Mouse (Mus musculus) forebrain, embryonic 13.5 days (tissue): Measurements from ENCODE around the gene Rnf25. TPM values are rescaled to one million over a fixed set of nuclear protein-coding genes. Genes with fewer than 3 reads are reported as not detected.

Experiments
- ATAC-seq: fragments of 200-750 bp; cut with Nextera tagmentation; 2 replicates; pipeline ENCODE4 v1.8.0; 2017
- H3K27ac ChIP-seq: fragments of 300-500 bp; sonication (generic); 2 replicates; pipeline ENCODE4 v1.5.1; 2015; ENCODE audit warnings: inconsistent platforms, mild to moderate bottlenecking, moderate library complexity
- H3K27me3 ChIP-seq: fragments of 300-500 bp; sonication (generic); 2 replicates; pipeline ENCODE4 v1.6.1; 2015; ENCODE audit warnings: mild to moderate bottlenecking, inconsistent platforms
- H3K36me3 ChIP-seq: fragments of 300-500 bp; sonication (generic); 2 replicates; pipeline ENCODE4 v1.6.1; 2015; ENCODE audit warnings: mild to moderate bottlenecking, inconsistent platforms; ENCODE audit not compliant: poor library complexity, severe bottlenecking
- H3K4me1 ChIP-seq: fragments of 300-500 bp; sonication (generic); 2 replicates; pipeline ENCODE4 v1.6.1; 2015; ENCODE audit warnings: inconsistent platforms
- H3K4me2 ChIP-seq: fragments of 300-500 bp; sonication (generic); 2 replicates; pipeline ENCODE4 v1.6.1; 2015; ENCODE audit warnings: inconsistent platforms, mild to moderate bottlenecking, moderate library complexity
- H3K4me3 ChIP-seq: fragments of 300-500 bp; sonication (generic); 2 replicates; pipeline ENCODE4 v1.5.1; 2015; ENCODE audit warnings: mild to moderate bottlenecking, inconsistent platforms
- H3K9ac ChIP-seq: fragments of 300-500 bp; sonication (generic); 2 replicates; pipeline ENCODE4 v1.6.1; 2015; ENCODE audit warnings: mild to moderate bottlenecking, inconsistent platforms
- H3K9me3 ChIP-seq: fragments of 300-500 bp; sonication (generic); replicated peaks from 2 replicates; pipeline ENCODE4 v1.6.1; 2016; ENCODE audit warnings: inconsistent platforms
- WGBS: fragments of 180-500 bp; shearing (Covaris S2); methylation state at CpG from one replicate; pipeline ENCODE4 v1.1.7; 2015; 5-methylcytosine and 5-hydroxymethylcytosine counted together
- microRNA-seq: library from miRNA; unstranded; fragments of <30 nt; microRNA quantifications from one replicate; pipeline ENCODE4, GENCODE M21; 2016
- polyA plus RNA-seq: library from polyadenylated mRNA; unstranded; fragments of >200 nt; fragmentation: Nextera tagmentation; extraction: Ambion mirVana; gene quantifications from 2 replicates; pipeline ENCODE4 v1.2.1, GENCODE M21; 2015

Rnf25 gene
- polyA plus RNA-seq, 1 experiment from 2014 or later: 38.8 TPM

- Histone ChIP-seq H3K27ac (no peak overlapping the region), H3K4me1 (peaks cover 32% of the 10 kb centered on the region), H3K27me3 (no peaks in the 10 kb centered on the region), H3K4me2 (no peak overlapping the region), H3K36me3 (peaks cover 18% of the 10 kb centered on the region), H3K9ac (no peak overlapping the region), H3K9me3 (no peaks in the 10 kb centered on the region), H3K4me3 (no peak overlapping the region)
- 96% methylated on average over 3 of the region's 3 CpGs for WGBS
- no peak for ATAC-seq
Observed at GRCm38 (mm10) chr1:74584616-74585398, 16.4 kb downstream of the Rnf25 start.

GRCm38 (mm10) chr1:74582621-74583020 is 18.6 kb downstream of the Rnf25 start:
- WGBS: 73% methylated on average over 3 of the region's 3 CpGs
- ATAC-seq: no peak
- H3K4me3 ChIP-seq: no peak overlapping the region

DNA sequence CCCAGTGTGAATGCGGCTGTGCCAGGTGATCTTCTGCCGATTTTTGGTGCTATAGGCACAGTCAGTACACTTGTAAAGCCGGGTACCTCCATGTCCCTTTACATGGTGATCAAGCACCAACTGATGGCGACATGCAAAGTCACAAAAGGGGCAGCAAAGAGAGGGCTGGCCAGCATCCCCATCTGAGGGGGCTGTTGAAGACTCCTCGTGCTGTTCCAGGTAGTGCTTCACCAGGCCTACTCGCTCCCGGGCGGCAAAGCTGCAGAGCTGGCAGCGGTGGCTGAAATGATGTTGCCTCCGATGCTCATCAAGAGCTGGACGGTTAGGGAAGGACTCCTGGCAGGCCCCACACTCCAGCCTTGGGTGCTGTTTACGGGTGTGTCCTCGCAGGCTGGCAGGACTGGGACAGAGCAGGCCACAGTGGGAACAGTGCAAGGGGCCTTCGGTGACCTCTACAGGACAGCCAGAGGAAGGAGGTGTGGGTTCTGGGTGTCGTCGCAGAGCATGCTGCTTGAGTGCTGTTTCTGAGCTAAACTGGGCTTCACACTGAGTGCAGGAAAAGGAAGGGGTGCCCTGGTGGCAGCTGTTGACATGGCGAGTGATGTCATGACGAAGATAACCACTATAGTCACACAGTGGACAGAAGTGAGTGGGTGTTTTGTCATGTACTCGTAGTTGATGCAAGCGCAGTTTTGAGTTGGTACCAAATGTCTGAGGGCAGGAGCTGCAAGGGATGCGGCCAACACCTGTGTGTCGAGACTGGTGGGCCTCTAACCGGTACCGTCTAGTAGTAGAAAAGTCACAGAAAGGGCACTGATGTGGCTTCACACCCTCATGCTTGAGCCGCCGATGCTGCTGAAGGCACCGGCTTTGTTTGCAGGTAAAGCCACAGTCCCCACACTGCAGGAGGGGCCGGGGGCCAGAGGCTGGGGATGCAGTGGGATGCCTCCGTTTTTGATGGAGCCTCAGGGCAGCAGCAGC is 31.2 kb downstream of the Rnf25 start:
- H3K36me3 ChIP-seq: peaks cover 95% of the 10 kb centered on the region
- 93% methylated on average over 29 of the region's 29 CpGs for WGBS
- ATAC-seq: no peak

More at GRCm38 (mm10) chr1:74582621-74583020, 18.6 kb downstream of the Rnf25 start:
- H3K27me3 ChIP-seq: no peaks in the 10 kb centered on the region
- no peaks in the 10 kb centered on the region for H3K9me3 ChIP-seq
- H3K27ac ChIP-seq: no peak overlapping the region
- no peak overlapping the region for H3K4me2 ChIP-seq
- H3K9ac ChIP-seq: no peak overlapping the region
- H3K4me1 ChIP-seq: peaks cover 22% of the 10 kb centered on the region
- peaks cover 38% of the 10 kb centered on the region for H3K36me3 ChIP-seq

GRCm38 (mm10) chr1:74565834-74566233 is 35.4 kb downstream of the Rnf25 start:
- no peak for ATAC-seq
- no peaks in the 10 kb centered on the region for H3K9me3 ChIP-seq
- H3K27me3 ChIP-seq: no peaks in the 10 kb centered on the region
- no peak overlapping the region for H3K9ac ChIP-seq
- whole genome bisulfite sequencing: 73% methylated on average over 6 of the region's 6 CpGs
- no peak overlapping the region for H3K4me2 ChIP-seq
- H3K4me1 ChIP-seq: no peaks in the 10 kb centered on the region
- no peak overlapping the region for H3K4me3 ChIP-seq
- peaks cover 78% of the 10 kb centered on the region for H3K36me3 ChIP-seq
- H3K27ac ChIP-seq: no peak overlapping the region

More for the DNA sequence above, 31.2 kb downstream of the Rnf25 start:
- Histone ChIP-seq H3K9ac (no peak overlapping the region), H3K4me1 (no peaks in the 10 kb centered on the region), H3K4me2 (no peak overlapping the region), H3K4me3 (no peak overlapping the region), H3K9me3 (no peaks in the 10 kb centered on the region), H3K27ac (no peak overlapping the region), H3K27me3 (no peaks in the 10 kb centered on the region)

- Histone ChIP-seq H3K27me3 (no peaks in the 10 kb centered on the region), H3K36me3 (peaks cover 14% of the 10 kb centered on the region), H3K4me2 (no peak overlapping the region), H3K9me3 (no peaks in the 10 kb centered on the region), H3K27ac (no peak overlapping the region), H3K4me3 (no peak overlapping the region), H3K9ac (no peak overlapping the region), H3K4me1 (no peaks in the 10 kb centered on the region)
- 87% methylated on average over 5 of the region's 5 CpGs for WGBS
- no peak for ATAC-seq
Observed at GRCm38 (mm10) chr1:74559061-74559460, 42.1 kb downstream of the Rnf25 start.

DNA sequence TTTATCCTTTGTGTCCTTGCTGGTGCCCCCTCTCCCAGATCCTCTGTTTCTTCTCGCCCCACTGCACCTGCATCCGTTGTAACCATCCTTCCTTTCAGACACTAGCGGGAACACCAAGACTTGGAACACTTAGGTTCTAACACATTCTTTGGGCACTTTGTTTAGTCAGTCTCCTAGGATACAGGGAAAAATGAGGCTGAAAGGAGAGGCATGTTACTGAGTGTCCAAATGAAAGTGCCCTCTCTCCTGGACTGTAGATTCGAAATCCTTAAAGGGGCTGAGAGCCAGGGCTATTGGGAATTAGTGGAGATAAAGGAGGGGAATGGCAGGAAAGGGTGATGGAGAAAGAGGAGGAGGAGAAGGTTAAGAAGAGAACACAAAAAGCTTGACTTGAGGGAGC is 57.0 kb downstream of the Rnf25 start, which contains the start of gene Usp37:
Gene Usp37 (minus strand): TSS at position 101 of the 400 bp plus-strand sequence.
- Histone ChIP-seq H3K4me2 (peak within 1 kb of the TSS; percentile 41), H3K36me3 (no peaks in the 10 kb centered on the region), H3K9me3 (no peaks in the 10 kb centered on the region), H3K9ac (no peak within 1 kb of the TSS), H3K4me3 (no peak within 1 kb of the TSS), H3K27me3 (no peaks in the 10 kb centered on the region), H3K4me1 (peaks cover 13% of the 10 kb centered on the region), H3K27ac (no peak within 1 kb of the TSS)
- no peak for ATAC-seq
- WGBS: 40% methylated on average over 4 of the region's 4 CpGs

Small RNA genes lying within 50 kb of the gene (microRNA-seq; reads per million reads assigned to microRNA genes)
- not detected for gene Gm25035

Other genes with a start within 250 kb of the Rnf25 start
- 0.45 and 0.79 TPM in 2 replicates for gene Catip, start 239.3 kb downstream of the Rnf25 start, polyA plus RNA-seq
- gene Slc11a1, start 226.2 kb downstream of the Rnf25 start, polyA plus RNA-seq: 1.1 and 1.9 TPM in 2 replicates
- gene Ctdsp1, start 209.9 kb downstream of the Rnf25 start, polyA plus RNA-seq: 23.6 and 26.6 TPM in 2 replicates
- gene Vil1, start 192.0 kb downstream of the Rnf25 start, polyA plus RNA-seq: 0.18 and 0.28 TPM in 2 replicates
- 64.2 and 68.6 TPM in 2 replicates for gene Cnot9, start 95.3 kb downstream of the Rnf25 start, polyA plus RNA-seq
- 1.6 and 1.9 TPM in 2 replicates for gene Plcd4, start 58.5 kb downstream of the Rnf25 start, polyA plus RNA-seq
- 35.8 and 38.5 TPM in 2 replicates for gene Usp37, start 57.1 kb downstream of the Rnf25 start, polyA plus RNA-seq
- gene Zfp142, start 13.2 kb downstream of the Rnf25 start, polyA plus RNA-seq: 9.2 and 9.3 TPM in 2 replicates
- gene Bcs1l, start 13.1 kb downstream of the Rnf25 start, polyA plus RNA-seq: 20.5 and 22.7 TPM in 2 replicates
- gene Stk36, start within 50 bp of the Rnf25 start, polyA plus RNA-seq: 24.5 and 24.7 TPM in 2 replicates
- gene Ttll4, start 60.3 kb upstream of the Rnf25 start, polyA plus RNA-seq: 16.7 and 21.2 TPM in 2 replicates
- 0.81 and 1.4 TPM in 2 replicates for gene Cyp27a1, start 112.2 kb upstream of the Rnf25 start, polyA plus RNA-seq
- not detected in 2 replicates for gene Prkag3, start 147.8 kb upstream of the Rnf25 start, polyA plus RNA-seq
- 0.73 and 0.92 TPM in 2 replicates for gene Wnt6, start 170.5 kb upstream of the Rnf25 start, polyA plus RNA-seq
- gene Wnt10a, start 190.1 kb upstream of the Rnf25 start, polyA plus RNA-seq: 0.29 and 0.63 TPM in 2 replicates